In the genomic region with DNA sequence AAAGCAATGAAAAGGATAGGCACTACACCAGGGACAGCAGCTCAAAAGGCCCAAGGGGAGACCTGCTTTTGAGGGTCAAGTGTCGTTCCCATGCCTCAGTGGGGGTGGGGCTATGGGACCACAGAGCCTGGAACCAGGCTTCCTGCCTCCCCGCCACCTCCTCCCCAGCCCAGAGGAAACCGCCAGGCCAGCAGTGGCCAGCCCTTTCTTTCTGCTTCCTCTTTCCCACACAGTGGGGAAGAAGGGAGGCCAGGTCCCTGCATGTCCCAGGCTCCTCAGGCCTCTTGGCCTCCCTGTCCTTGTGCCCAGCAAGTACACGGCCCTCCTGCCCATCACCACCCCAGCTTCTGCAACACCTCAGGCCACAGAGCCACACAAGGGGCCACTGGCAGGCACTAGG, we compare ENCODE assay signal across 7 mouse cellular contexts. TPM values are rescaled to one million over a fixed set of nuclear protein-coding genes. Genes with fewer than 3 reads are reported as not detected.
DNase-seq lines count a peak whose midpoint lies in the region; ATAC-seq and TF ChIP-seq lines count a peak whose summit lies in the region.

No protein-coding gene starts in this region.

- no peak for TF ChIP-seq RAD21 in CH12.LX (IDR thresholded peaks at IDR 0.05; ENCODE audit: low read depth, low read length)

- TF ChIP-seq CTCF in CH12.LX (conservative IDR thresholded peaks at IDR 0.05 in 1 of 2, IDR thresholded peaks at IDR 0.05 in 1 of 2; ENCODE audit: low read depth in 2 of 2, low read length in 2 of 2) = no peak
- TF ChIP-seq CTCF in liver, embryonic 14.5 days (IDR thresholded peaks at IDR 0.05; ENCODE audit: low read depth) = no peak

- H3K27ac ChIP-seq in CH12.LX (ENCODE audit: insufficient read depth, low read depth) = peak overlapping the region; percentile 34; the same call in 1 of the 2 replicates
- H3K27ac ChIP-seq in liver, embryonic 14.5 days = no peak overlapping the region
- peak overlapping the region; percentile 57 for H3K27ac ChIP-seq in stomach, embryonic 16.5 days (ENCODE audit: low read length)

- intact Hi-C loops in heart, postnatal 36 days (cut with DNase I) = no loop called here

- peaks cover 92 to 100% of the 10 kb centered on the region in 2 experiments for H3K36me3 ChIP-seq in CH12.LX (replicated peaks in 1 of 2; ENCODE audit: control insufficient read depth in 1 of 2, insufficient read depth in 1 of 2, low read length in 1 of 2)
- H3K36me3 ChIP-seq in liver, embryonic 14.5 days (replicated peaks; ENCODE audit: control insufficient read depth, insufficient read depth, low read depth) = peaks cover 19% of the 10 kb centered on the region
- no peaks in the 10 kb centered on the region for H3K36me3 ChIP-seq in stomach, embryonic 16.5 days (ENCODE audit: control insufficient read depth, insufficient read depth, low read length)

- TF ChIP-seq POLR2A in CH12.LX (IDR thresholded peaks at IDR 0.05; ENCODE audit: low read depth, low read length) = no peak

- dilution Hi-C loops in CH12.LX (cut with MboI; ENCODE audit: extremely low pct_ligation_motif_present, extremely low pct_unique_long_range_greater_than_20kb, low sequenced_read_pairs) = no loop called here

- 50% methylated on average over 4 of the region's 4 CpGs for WGBS in liver, embryonic 14.5 days (ENCODE audit: insufficient replicate concordance)
- 74% methylated on average over 4 of the region's 4 CpGs for WGBS in stomach, embryonic 16.5 days

- in situ Hi-C loops in CH12.LX (cut with MboI; ENCODE audit: low pct_ligation_motif_present, low pct_unique_long_range_greater_than_20kb, low sequenced_read_pairs) = no loop called here

- no peak overlapping the region for H3K9ac ChIP-seq in CH12.LX (ENCODE audit: insufficient read depth, low read depth)
- H3K9ac ChIP-seq in liver, embryonic 14.5 days (replicated peaks) = no peak overlapping the region
- H3K9ac ChIP-seq in stomach, embryonic 16.5 days (ENCODE audit: low read length) = no peak overlapping the region

- H3K4me1 ChIP-seq in CH12.LX (ENCODE audit: control insufficient read depth in 1 of 2, insufficient read depth in 2 of 2) = peaks cover 26 to 72% of the 10 kb centered on the region in 2 experiments
- H3K4me1 ChIP-seq in liver, embryonic 14.5 days (replicated peaks; ENCODE audit: control insufficient read depth in 2 of 2, insufficient read depth in 2 of 2, low read length in 1 of 2) = peaks cover 0 to 4% of the 10 kb centered on the region in 2 experiments; a peak in 1 of 4 replicates
- H3K4me1 ChIP-seq in stomach, embryonic 16.5 days (ENCODE audit: control insufficient read depth, insufficient read depth, low read length) = peaks cover 13% of the 10 kb centered on the region

- H3K27me3 ChIP-seq in CH12.LX (replicated peaks) = no peaks in the 10 kb centered on the region
- H3K27me3 ChIP-seq in liver, embryonic 14.5 days (ENCODE audit: control insufficient read depth, insufficient read depth, low read length) = no peaks in the 10 kb centered on the region
- H3K27me3 ChIP-seq in stomach, embryonic 16.5 days (ENCODE audit: control insufficient read depth, insufficient read depth, low read length) = no peaks in the 10 kb centered on the region

- DNase-seq in 416B (ENCODE audit: low read depth) (peak; percentile 74), CH12.LX (ENCODE audit: extremely low read depth) (no peak)
- DNase-seq in heart, postnatal 36 days = peak; percentile 53 to 60
- no peak for DNase-seq in liver, embryonic 14.5 days (ENCODE audit: low read depth in 3 of 3, low spot score in 3 of 3)
- DNase-seq in natural killer cell, adult 2 months (ENCODE audit: low spot score in 2 of 2) = no peak
- DNase-seq in yolk sac, embryonic 10.5 days (ENCODE audit: low spot score) = no peak

- H3K4me2 ChIP-seq in CH12.LX (ENCODE audit: insufficient read depth, low read depth, poor library complexity, severe bottlenecking) = no peak overlapping the region
- no peak overlapping the region for H3K4me2 ChIP-seq in liver, embryonic 14.5 days (ENCODE audit: low read depth)
- H3K4me2 ChIP-seq in stomach, embryonic 16.5 days (ENCODE audit: low read depth, low read length) = no peak overlapping the region; the same call in 1 of the 2 replicates

- TF ChIP-seq EP300 in CH12.LX (IDR thresholded peaks at IDR 0.05; ENCODE audit: low read length) = no peak
- TF ChIP-seq EP300 in liver, embryonic 14.5 days (IDR thresholded peaks at IDR 0.05; ENCODE audit: low read depth) = no peak

- no peak overlapping the region for H3K4me3 ChIP-seq in CH12.LX (replicated peaks in 1 of 3; ENCODE audit: low read depth in 2 of 3, low read length in 2 of 3, poor library complexity in 1 of 3)
- H3K4me3 ChIP-seq in liver, embryonic 14.5 days (ENCODE audit: insufficient read depth in 1 of 2, low read depth in 2 of 2, low read length in 2 of 2) = no peak overlapping the region
- H3K4me3 ChIP-seq in stomach, embryonic 16.5 days (replicated peaks; ENCODE audit: low read length) = no peak overlapping the region

- peaks cover 2% of the 10 kb centered on the region for H3K9me3 ChIP-seq in CH12.LX (replicated peaks; ENCODE audit: low read length)
- H3K9me3 ChIP-seq in liver, embryonic 14.5 days (ENCODE audit: control insufficient read depth, low read length) = no peaks in the 10 kb centered on the region
- no peaks in the 10 kb centered on the region for H3K9me3 ChIP-seq in stomach, embryonic 16.5 days (replicated peaks; ENCODE audit: control insufficient read depth, low read length)

- ATAC-seq in liver, embryonic 14.5 days (ENCODE audit: insufficient read depth) = 0 out of 2 replicates have a peak, but pooled peaks have one; percentile 13
- ATAC-seq in stomach, embryonic 16.5 days (ENCODE audit: insufficient read depth, low FRiP score) = peak; percentile 35; the same call in 1 of the 2 replicates

- peaks cover 81% of the 10 kb centered on the region for H3K79me2 ChIP-seq in CH12.LX (replicated peaks; ENCODE audit: control insufficient read depth, extremely low read depth, insufficient read depth, poor library complexity, severe bottlenecking)

TF ChIP-seq in CH12.LX, 34 proteins besides CTCF, POLR2A, EP300 and RAD21:
- no peak for TF ChIP-seq NELFE (IDR thresholded peaks at IDR 0.05; ENCODE audit: low read depth, low read length)
- TF ChIP-seq JUND (conservative IDR thresholded peaks at IDR 0.05; ENCODE audit: low read depth, low read length) = no peak
- TF ChIP-seq GABPA (IDR thresholded peaks at IDR 0.05; ENCODE audit: insufficient replicate concordance, low read depth, low read length) = no peak
- TF ChIP-seq SMC3 (IDR thresholded peaks at IDR 0.05; ENCODE audit: low read depth, low read length) = no peak
- TF ChIP-seq NRF1 (IDR thresholded peaks at IDR 0.05; ENCODE audit: low read depth, low read length) = no peak
- TF ChIP-seq IRF4 (IDR thresholded peaks at IDR 0.05; ENCODE audit: low read depth, low read length) = no peak
- no peak for TF ChIP-seq UBTF (IDR thresholded peaks at IDR 0.05; ENCODE audit: low read depth, low read length)
- TF ChIP-seq CHD2 (IDR thresholded peaks at IDR 0.05; ENCODE audit: low read length) = no peak
- no peak for TF ChIP-seq TBP (conservative IDR thresholded peaks at IDR 0.05; ENCODE audit: low read depth, low read length)
- no peak for TF ChIP-seq MAX (IDR thresholded peaks at IDR 0.05; ENCODE audit: low read length)
- no peak for TF ChIP-seq MAZ (IDR thresholded peaks at IDR 0.05; ENCODE audit: low read depth, low read length)
- no peak for TF ChIP-seq RCOR1 (conservative IDR thresholded peaks at IDR 0.05; ENCODE audit: low read depth, low read length)
- no peak for TF ChIP-seq ELF1 (IDR thresholded peaks at IDR 0.05; ENCODE audit: low read depth, low read length)

RNA-seq across cellular contexts. Expression of gene Sh2b3, which starts 13.3 kb away (rescaled TPM):
- total RNA-seq in CH12.LX (2012; rRNA removed) (27.8 and 35.4 TPM in 2 replicates), CH12.LX (2014; rRNA removed) (21.3 and 22.8 TPM in 2 replicates)
- polyA plus RNA-seq in CH12.LX (2012; ENCODE audit: insufficient read length, low read depth) = 32.4 and 38.3 TPM in 2 replicates
- total RNA-seq in heart, postnatal 36 days (2021) = 10 to 100 TPM; 23.8 to 28.1 TPM
- polyA plus RNA-seq in liver, embryonic 14.5 days (2012; rRNA removed) = 7.2 and 8.6 TPM in 2 replicates
- 5.4 and 5.6 TPM in 2 replicates for polyA plus RNA-seq in liver, embryonic 14.5 days (2014; fragmentation: Nextera tagmentation; extraction: Ambion mirVana)
- 8.3 and 8.8 TPM in 2 replicates for polyA plus RNA-seq in stomach, embryonic 16.5 days (2015; fragmentation: Nextera tagmentation; extraction: Ambion mirVana)

RNA-seq across cellular contexts. Expression of gene Pheta1, which starts 24.7 kb away (rescaled TPM):
- total RNA-seq in CH12.LX (2012; rRNA removed) (3.7 and 4.5 TPM in 2 replicates), CH12.LX (2014; rRNA removed) (1.8 and 2.0 TPM in 2 replicates)
- polyA plus RNA-seq in CH12.LX (2012; ENCODE audit: insufficient read length, low read depth) = 1.2 and 1.4 TPM in 2 replicates
- 10 to 100 TPM; 11.6 to 12.6 TPM for total RNA-seq in heart, postnatal 36 days (2021)
- polyA plus RNA-seq in liver, embryonic 14.5 days (2012; rRNA removed) = 2.4 and 2.8 TPM in 2 replicates
- polyA plus RNA-seq in liver, embryonic 14.5 days (2014; fragmentation: Nextera tagmentation; extraction: Ambion mirVana) = 2.4 and 2.6 TPM in 2 replicates
- 16.9 and 17.4 TPM in 2 replicates for polyA plus RNA-seq in stomach, embryonic 16.5 days (2015; fragmentation: Nextera tagmentation; extraction: Ambion mirVana)

Comparison
In these comparisons a context has a peak if more than half of its experiments do, and no peak if none do; other contexts are left out.
1. DNase-seq: peak in 416B (single experiment) and heart, postnatal 36 days (2 of 2); none in CH12.LX (single experiment), liver, embryonic 14.5 days (0 of 3), natural killer cell, adult 2 months (0 of 2) and yolk sac, embryonic 10.5 days (single experiment).